Mouse (Mus musculus) heart, postnatal 10 days (tissue): ENCODE results near the gene Gm49673. TPM values are rescaled to one million over a fixed set of nuclear protein-coding genes. Genes with fewer than 3 reads are reported as not detected.
A peak's percentile ranks its signal among the peaks of the same experiment; 100 is the strongest.
"Not testable (repeated sequence)": the region's sequence is repeated elsewhere in the genome, so short reads cannot be mapped to it uniquely, and the experiment has no call there.

Source experiments
- DNase-seq, 2 experiments: peaks; one replicate each; pipeline ENCODE4 v3.0.0; 2021
- intact Hi-C: fragments of 180-260 bp; cut with DNase I; formaldehyde crosslinking; loops from one replicate; pipeline ENCODE4 v1.15.1; 2025
- total RNA-seq, 2 experiments: library from RNA; stranded (reverse); gene quantifications; 2 replicates each; pipeline ENCODE4 v1.2.3; 2021

The Gm49673 gene
- total RNA-seq, 2 experiments from 2014 or later: not detected

DNA sequence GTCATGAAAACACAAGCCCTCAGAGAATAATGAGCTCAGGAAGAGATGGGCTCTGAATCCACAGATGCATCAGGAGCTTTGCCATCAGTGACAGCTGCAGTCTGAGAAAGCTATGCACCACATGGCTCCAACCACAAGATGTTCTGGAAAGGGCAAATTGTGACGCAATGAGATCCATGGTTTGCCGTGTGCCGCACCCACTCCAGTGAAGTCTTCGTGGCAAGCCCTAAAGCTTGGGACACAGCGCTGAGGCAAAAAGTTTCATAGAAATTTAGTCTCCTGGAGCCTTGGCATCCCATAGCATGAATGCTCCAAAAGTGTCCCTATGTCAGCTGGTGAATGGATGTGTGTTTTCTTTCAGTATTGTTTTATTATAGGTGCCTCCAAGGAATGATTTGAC, 9.5 kb downstream of the Gm49673 start:
- intact Hi-C loops: not testable (repeated sequence)

GRCm38 (mm10) chr17:8130849-8131248, 16.7 kb downstream of the Gm49673 start:
- intact Hi-C loops, DNase-seq: not testable (repeated sequence)

More for the DNA sequence above, 9.5 kb downstream of the Gm49673 start:
- DNase-seq: not testable (repeated sequence)

DNA sequence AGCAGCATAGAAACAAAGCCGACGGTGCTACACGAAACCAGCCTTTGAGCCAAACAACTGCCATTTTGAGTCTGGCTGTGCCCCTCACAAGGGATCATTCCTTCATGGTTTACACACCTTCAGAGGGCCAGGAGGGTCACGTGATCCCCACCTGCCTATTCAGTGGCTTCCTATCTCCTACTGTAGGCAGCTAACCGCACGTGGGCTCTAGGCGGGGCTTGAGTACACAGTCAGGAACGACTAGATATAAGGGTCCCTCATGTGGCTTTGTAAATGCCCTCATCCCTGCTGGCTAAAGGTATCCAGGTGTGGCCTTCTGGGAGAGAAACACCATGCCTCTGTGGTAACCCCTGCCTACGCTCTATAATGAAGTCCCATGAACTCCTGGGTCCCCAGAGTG, 18.0 kb downstream of the Gm49673 start:
- intact Hi-C loops: not testable (repeated sequence)

GRCm38 (mm10) chr17:8128326-8128993, 19.1 kb downstream of the Gm49673 start:
- intact Hi-C loops, DNase-seq: not testable (repeated sequence)

More for the DNA sequence above, 18.0 kb downstream of the Gm49673 start:
- DNase-seq: not testable (repeated sequence)

GRCm38 (mm10) chr17:8124586-8124985, 23.0 kb downstream of the Gm49673 start:
- DNase-seq, intact Hi-C loops: not testable (repeated sequence)

- intact Hi-C loops, DNase-seq: not testable (repeated sequence)
Measured at GRCm38 (mm10) chr17:8122974-8123373, 24.6 kb downstream of the Gm49673 start.

DNA sequence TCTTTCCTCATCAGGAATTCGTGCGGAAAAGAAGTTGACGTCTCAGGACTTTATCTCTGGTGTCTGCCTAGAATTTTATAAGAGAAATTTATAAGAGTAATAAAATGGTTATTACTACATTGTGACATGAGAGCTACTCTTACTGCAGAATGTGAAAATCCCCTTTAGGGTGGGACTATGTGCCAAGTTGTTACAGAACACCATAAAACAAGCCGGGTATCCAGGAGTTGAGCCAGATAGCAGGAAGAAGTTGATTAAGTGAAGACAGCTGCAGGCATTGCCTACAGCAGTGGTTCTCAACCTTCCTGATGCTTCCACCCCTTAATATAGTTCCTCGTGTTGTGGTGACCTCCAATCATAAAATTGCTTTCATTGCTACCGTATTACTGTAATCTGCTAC, 30.7 kb downstream of the Gm49673 start:
- DNase-seq, intact Hi-C loops: not testable (repeated sequence)

DNA sequence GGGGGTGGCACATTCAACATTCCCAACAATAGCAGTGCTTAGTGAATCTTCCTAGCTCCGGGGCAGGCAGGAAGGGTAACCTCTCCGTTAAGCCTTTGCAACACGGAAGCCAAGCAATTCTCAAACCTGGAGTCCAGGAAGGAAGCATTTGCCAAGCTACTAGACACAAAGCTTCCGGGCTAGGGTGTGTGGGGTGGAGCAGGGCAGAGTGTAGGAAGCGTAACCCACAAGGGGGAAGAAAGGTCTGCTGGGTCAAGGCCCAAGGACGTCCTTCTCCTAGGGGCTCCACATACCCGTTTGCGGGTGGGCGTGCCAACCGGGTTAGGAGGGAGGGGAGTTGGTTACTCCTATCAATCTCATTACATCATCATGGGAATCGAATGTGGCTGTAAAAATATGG, 31.2 kb downstream of the Gm49673 start:
- DNase-seq, intact Hi-C loops: not testable (repeated sequence)

DNA sequence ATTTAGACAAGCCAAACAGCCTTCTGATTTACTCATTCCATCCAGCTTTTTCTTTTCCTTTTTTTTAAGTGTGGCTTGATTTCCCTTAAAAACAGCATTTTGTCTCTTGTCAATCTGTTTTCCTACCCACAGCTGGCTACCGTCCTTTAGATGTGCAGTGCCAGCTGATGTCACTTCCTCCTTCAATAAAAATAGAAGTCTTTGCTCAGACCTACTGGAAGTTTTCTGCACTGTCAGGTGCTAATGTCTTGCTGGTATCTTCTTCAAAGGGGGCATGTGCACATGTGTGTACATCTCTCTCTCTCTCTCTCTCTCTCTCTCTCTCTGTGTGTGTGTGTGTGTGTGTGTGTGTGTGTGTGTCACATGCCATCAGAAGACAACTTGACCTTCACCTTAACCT, 35.4 kb downstream of the Gm49673 start:
- intact Hi-C loops, DNase-seq: not testable (repeated sequence)

GRCm38 (mm10) chr17:8101297-8101609, 46.3 kb downstream of the Gm49673 start:
- intact Hi-C loops, DNase-seq: not testable (repeated sequence)

DNA sequence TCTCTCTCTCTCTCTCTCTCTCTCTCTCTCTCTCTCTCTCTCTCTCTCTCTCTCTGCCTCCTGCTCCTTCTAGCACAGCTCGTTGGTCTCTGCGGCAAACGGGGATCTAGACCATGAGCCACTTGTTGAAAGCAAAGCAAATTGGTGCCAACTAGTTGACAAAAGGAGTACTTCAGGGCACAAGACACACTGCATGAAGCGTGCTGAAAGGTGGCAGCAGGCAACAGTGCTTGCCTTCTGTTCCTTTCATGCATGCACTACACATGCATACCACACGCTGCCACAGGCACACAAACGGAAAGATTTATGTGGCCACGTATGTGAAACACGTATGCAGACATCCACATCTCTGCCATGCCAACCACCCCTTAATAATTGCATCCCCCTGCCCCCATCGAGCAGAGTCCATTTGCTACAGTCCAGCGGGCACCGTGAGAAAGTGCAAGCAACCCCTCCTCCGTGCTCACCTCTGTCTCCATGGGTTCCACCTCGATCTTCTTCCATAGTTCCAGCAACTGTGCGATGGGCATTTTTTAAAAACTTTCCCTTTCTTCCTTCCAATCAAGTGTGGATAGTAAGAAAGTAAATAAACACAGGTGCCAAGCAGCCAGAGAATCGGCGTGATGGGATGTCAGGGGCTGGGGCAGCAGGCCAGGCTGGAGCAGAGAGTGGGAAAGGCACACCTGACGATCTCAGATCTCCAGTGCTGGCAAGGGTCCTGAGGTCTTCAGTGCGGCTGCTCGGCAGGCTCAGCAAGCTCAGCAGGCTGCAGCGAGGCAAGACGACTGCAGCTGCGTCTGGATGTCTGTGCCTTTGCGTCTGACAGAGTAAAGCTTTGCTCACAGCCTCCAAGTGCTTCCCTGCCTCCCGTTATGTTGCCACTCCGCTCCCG, 46.9 kb downstream of the Gm49673 start:
- intact Hi-C loops, DNase-seq: not testable (repeated sequence)

- intact Hi-C loops: not testable (repeated sequence)
- DNase-seq: peak in 1 of 2 experiments; percentile 10
Measured at GRCm38 (mm10) chr17:8096199-8096598, 51.4 kb downstream of the Gm49673 start.

DNA sequence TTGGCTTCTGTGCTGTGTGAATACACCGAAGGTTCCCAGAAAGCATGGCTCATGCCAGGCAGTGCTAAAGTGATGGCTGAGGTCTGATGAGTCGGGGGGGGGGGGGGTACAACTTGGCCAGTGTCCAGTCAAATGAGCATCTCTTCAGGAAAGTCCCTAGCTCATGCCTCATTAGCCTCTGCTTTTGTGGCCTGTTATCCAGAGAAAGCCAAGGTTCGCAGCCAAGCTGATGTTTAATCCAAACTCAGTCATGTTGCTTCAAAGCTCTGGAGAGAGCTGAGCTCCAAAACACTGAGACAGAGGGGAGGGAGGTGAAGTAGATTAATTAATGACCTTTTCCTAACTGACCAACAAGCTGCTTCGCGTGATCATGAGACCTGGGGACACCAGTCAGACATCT, 51.9 kb downstream of the Gm49673 start:
- intact Hi-C loops, DNase-seq: not testable (repeated sequence)

DNA sequence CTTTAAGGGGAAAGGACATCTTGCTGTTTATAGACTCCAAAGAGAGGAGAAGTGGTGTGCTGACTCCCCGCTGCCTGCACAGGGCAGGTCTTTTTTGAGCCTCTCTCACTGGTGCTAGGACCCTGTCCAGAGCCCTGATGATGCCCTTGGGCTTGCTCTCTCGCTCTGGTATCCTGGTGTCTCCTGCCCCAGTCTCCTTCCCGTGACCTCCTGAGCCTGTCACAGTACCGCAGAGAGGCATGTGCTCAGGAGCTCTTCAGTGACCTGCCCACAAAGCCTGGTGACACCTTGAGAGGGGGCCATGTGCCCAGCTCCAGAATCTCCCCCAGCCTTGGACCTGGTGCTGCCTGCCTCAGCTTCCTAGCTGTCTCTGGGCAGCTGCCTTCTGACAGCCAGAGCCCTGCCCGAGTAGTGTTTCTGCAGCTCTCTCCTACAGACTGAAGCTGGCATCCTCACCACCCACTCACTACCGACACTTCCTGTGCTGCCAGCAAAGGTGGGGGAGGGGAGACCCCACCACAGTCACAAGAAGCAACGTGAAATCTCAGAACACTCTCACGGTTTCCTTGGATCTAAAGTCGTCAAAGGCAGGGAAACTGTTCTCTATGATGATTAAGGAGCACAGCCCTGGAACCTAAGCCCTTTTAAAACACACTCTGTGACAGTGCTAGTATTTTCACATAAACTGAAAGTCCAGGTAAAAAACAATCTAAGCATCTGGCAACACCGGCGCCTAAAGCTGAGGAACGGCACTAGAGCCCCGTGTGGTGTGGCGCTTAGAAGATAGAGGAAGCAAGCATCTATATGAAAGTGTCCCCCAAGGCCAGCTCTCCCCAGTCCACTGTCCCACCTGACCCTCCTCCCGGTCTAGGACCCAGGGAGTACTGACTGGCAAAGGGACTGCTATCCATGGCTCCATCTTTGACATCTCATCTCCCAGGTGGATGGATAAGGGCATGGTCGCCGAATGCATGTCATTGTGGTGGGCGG, 54.8 kb downstream of the Gm49673 start:
- DNase-seq: not testable (repeated sequence)

DNA sequence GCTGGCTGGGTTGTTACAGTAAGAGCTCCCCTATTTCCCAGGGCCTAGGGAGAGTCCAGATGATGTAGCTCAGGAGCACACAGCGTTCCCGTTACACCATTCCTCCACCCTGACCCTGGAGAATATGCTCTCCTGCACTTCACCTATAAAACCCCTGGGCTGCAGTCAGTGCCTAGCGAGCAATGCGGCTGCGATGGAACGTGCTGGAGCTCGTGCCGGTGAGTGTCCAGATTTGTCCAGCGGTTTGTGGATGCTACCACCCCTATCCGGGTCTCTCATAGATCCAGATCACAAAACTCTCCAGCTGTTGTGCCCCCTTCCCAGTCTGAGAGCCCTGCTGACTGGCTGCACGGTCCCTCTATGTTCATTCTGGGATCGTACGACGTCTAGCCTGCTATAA, 56.3 kb downstream of the Gm49673 start:
- intact Hi-C loops, DNase-seq: not testable (repeated sequence)

More for the DNA sequence above, 54.8 kb downstream of the Gm49673 start:
- intact Hi-C loops: not testable (repeated sequence)

DNA sequence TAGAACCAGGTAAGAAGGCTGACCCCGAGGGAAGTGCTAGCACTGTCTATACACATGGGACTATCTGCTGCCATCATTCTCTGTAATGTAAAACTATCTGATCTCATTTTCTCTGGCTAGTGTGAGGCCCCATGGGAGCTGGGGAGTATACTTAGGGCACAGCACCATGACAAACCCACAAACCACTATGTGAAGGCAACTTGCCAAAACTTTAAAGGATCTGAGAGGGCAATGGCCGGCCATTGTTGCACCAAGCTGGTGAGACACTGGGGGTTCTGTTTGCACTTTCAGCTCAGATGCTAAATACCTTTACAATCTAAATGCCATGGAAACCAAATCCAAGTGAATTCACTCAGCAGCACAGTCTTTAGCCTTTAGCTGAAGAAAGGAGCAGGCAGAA, 77.7 kb downstream of the Gm49673 start:
- DNase-seq, intact Hi-C loops: not testable (repeated sequence)

- DNase-seq, intact Hi-C loops: not testable (repeated sequence)
Measured at GRCm38 (mm10) chr17:8056637-8057138, 90.9 kb downstream of the Gm49673 start.

DNA sequence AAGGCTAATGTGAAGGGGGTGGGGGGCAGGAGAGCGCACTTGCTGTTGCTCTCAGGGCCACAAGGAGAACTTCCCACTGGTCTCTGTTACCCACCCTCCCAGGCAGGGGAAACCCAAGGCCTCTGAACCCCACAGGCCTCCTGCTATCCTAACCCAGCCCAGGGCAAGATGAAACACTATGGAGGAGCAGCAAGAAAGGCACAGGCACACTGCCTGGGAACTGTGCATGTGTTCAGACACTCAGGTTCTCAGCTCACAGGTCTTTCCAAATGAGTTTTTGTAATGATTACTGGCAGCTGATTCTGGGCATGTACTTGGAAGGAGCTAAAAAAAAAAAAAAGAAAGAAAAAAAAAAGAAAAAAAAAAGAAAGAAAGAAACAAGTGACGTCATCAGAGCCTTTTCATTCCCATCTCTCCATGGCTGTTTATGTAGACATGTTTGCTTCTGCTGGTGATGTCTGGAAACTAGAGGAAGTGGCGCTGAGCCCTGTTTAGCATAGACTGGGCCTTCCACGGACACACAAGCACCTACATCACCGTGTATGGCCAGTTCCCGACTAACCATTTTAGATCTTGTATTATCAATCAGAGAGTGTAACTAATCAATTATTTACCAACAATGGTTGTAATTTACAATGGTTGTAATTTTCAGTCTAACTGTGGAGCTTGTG, 91.5 kb downstream of the Gm49673 start:
- DNase-seq, intact Hi-C loops: not testable (repeated sequence)

DNA sequence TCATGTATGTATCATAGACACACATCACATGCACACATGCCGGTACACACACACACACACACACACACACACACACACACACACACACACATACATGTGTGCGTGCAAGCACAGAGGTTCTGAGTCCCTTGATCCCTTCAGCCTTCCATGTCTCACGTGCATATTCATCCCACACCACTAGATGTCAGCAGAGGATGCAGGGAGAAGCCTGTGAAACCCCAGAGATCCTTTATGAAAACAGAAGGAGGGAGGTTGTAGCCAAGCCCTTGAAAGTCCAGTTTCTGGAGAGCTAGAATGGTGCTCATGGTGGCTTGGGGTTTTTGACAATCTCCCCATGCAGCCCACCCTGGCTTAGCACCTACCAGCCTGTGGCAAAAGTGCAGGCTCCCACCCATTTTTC, 96.3 kb downstream of the Gm49673 start:
- intact Hi-C loops: not testable (repeated sequence)
- DNase-seq: peak; percentile 84 to 92

DNA sequence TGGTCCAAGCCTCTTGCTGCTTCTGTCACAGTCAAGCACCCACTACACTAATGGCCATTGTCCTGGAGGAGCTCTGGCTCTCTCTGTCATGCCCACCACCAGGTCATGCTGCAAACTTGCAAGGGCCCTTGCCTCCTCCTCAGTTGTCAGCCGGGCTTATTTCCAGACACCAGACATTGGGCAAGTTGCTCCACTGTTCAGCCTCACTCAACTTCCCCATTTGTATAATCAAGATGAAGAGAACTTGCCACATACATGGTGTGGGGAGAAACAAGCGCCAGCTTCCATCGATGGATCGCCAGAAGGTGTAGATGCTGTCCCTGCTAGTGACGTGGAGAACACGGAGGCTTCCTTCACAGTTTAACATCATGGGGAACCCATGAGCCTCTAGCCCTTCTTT, 97.4 kb downstream of the Gm49673 start:
- DNase-seq, intact Hi-C loops: not testable (repeated sequence)
